Mouse (Mus musculus) mature B cell (primary cell): Measurements from ENCODE around the gene Pdlim3.

Source experiments
- in situ Hi-C: fragments of 300-500 bp; cut with MboI; formaldehyde crosslinking; loops from 2 replicates; pipeline ENCODE4 v1.14.3; 2019

Gene Pdlim3

GRCm38 (mm10) chr8:45905591-45906250 is 20.5 kb downstream of the Pdlim3 start:
- in situ Hi-C loops: no loop called here

- in situ Hi-C loops: no loop called here
These were observed 21.0 kb downstream of the Pdlim3 start for GRCm38 (mm10) chr8:45906251-45906619.

GRCm38 (mm10) chr8:45913707-45914106 is 28.4 kb downstream of the Pdlim3 start:
- in situ Hi-C loops: no loop called here

- in situ Hi-C loops: no loop called here
These were observed 31.2 kb downstream of the Pdlim3 start for GRCm38 (mm10) chr8:45916496-45916895.

- in situ Hi-C loops: no loop called here
These were observed 31.9 kb downstream of the Pdlim3 start for GRCm38 (mm10) chr8:45917040-45917679.

GRCm38 (mm10) chr8:45918891-45919290 is 33.6 kb downstream of the Pdlim3 start:
- in situ Hi-C loops: no loop called here

GRCm38 (mm10) chr8:45920392-45920791 is 35.1 kb downstream of the Pdlim3 start:
- in situ Hi-C loops: no loop called here

- in situ Hi-C loops: no loop called here
These were observed 36.9 kb downstream of the Pdlim3 start for GRCm38 (mm10) chr8:45922116-45922515.

GRCm38 (mm10) chr8:45934582-45935014 is 49.3 kb downstream of the Pdlim3 start, which contains the start of gene Ccdc110:
Ccdc110 (plus strand) TSS chr8:45934619.
- in situ Hi-C loops: loop anchor here (5.0 to 25.0 kb wide), 3 partner anchors 117 to 480 kb away; no protein-coding TSS in a partner anchor

- in situ Hi-C loops: loop anchor here (5.0 to 25.0 kb wide), 3 partner anchors 120 to 482 kb away; no protein-coding TSS in a partner anchor
These were observed 51.7 kb downstream of the Pdlim3 start for GRCm38 (mm10) chr8:45936986-45937385.

GRCm38 (mm10) chr8:45946283-45946682 is 61.0 kb downstream of the Pdlim3 start:
- in situ Hi-C loops: loop anchor here (25.0 kb wide), 1 partner anchor 309 kb away; no protein-coding TSS in a partner anchor

- in situ Hi-C loops: no loop called here
These were observed 65.4 kb downstream of the Pdlim3 start for GRCm38 (mm10) chr8:45950622-45951021.
